Mouse (Mus musculus): Measurements from ENCODE around the gene Arhgap1.

Gene Arhgap1

GRCm38 (mm10) chr2:91695436-91696224, 46.0 kb downstream of the Arhgap1 start:
- DNase-seq (ENCODE audit: inconsistent age in 2 of 2, low spot score in 1 of 2): peak in 1 of 2 experiments; percentile 51

- peak in 1 of 2 experiments; percentile 72 for DNase-seq (ENCODE audit: inconsistent age in 2 of 2, low spot score in 1 of 2)
These were observed 46.5 kb downstream of the Arhgap1 start for GRCm38 (mm10) chr2:91696225-91696590.

DNA sequence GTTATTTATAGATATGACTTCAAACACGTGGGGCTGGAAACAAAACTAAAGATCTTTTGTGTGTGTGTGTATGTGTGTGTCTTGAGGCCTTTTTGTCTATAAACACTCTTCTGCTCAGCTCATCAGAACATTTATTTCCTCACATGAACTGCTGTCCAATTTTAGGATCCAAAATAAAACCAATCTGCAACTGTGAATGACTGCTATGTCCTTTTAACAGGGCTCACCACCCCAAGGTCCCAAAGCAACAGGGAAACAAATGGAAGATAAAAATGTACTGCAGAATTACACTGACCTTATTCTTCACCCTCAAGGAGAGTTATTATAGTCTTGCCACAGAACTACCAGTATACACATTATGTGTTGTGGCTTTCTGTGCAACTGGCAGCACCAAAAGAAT, 49.6 kb downstream of the Arhgap1 start:
- peak in 1 of 2 experiments; percentile 62 for DNase-seq (ENCODE audit: inconsistent age in 2 of 2, low spot score in 1 of 2)

DNA sequence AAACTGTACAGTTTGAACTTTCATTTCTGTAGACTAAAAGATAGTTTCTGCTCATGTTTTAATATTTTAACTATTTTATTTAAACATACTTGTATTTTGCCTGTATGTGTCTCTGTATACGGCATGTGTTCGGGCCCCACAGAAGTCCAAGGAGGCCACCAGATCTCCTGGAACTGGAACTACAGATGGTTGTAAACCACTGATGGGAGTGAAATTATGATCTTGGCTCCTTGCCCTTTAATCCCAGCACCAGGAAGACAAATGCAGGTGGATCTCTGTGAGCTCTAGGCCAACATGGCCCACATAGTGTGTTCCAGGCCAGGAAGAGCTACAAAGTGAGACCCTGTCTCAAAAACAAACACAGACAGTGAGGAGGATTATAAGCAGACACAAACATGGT, 51.7 kb downstream of the Arhgap1 start:
- no peak for DNase-seq (ENCODE audit: inconsistent age in 2 of 2, low spot score in 1 of 2)

DNA sequence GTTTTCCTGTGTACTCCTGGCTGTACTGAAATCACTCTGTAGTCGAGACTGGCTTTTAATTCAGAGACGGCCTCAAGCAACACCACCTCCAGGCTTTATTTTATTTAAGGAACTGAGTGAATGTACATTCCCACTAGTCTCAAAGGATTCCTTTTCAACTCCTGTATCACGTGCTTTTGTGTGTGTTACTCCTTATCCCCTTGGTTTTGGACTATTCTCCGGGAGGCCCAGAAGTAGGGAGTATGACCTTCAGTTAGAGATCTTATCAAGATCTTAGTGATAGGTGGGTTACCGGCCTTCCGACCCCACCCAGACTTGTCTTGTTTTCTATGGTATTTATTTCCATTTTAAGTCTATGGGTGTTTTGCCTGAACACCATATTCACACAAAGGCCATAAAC, 56.1 kb downstream of the Arhgap1 start:
- no peak for DNase-seq (ENCODE audit: inconsistent age in 2 of 2, low spot score in 1 of 2)

- DNase-seq (ENCODE audit: inconsistent age in 2 of 2, low spot score in 1 of 2): no peak
These were observed 56.8 kb downstream of the Arhgap1 start for GRCm38 (mm10) chr2:91706456-91706855.

DNA sequence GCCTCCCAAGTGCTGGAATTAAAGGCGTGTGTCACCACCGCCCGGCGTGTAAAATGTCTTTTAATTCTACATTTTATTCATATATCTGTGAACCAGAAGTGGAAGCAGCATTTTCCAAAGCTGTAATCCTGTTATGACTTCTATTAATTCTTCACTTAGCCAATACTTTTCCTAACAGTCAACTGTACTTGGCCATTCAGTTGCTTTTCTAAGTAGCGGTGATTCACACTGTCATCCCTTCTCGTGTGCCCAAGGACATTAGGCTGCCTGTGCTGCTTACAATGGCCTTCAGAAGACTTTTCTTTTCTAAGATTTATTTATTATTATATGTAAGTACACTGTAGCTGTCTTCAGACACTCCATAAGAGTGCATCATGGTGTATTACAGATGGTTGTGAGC, 58.7 kb downstream of the Arhgap1 start:
- DNase-seq (ENCODE audit: inconsistent age in 2 of 2, low spot score in 1 of 2): peak; percentile 56 to 80

DNA sequence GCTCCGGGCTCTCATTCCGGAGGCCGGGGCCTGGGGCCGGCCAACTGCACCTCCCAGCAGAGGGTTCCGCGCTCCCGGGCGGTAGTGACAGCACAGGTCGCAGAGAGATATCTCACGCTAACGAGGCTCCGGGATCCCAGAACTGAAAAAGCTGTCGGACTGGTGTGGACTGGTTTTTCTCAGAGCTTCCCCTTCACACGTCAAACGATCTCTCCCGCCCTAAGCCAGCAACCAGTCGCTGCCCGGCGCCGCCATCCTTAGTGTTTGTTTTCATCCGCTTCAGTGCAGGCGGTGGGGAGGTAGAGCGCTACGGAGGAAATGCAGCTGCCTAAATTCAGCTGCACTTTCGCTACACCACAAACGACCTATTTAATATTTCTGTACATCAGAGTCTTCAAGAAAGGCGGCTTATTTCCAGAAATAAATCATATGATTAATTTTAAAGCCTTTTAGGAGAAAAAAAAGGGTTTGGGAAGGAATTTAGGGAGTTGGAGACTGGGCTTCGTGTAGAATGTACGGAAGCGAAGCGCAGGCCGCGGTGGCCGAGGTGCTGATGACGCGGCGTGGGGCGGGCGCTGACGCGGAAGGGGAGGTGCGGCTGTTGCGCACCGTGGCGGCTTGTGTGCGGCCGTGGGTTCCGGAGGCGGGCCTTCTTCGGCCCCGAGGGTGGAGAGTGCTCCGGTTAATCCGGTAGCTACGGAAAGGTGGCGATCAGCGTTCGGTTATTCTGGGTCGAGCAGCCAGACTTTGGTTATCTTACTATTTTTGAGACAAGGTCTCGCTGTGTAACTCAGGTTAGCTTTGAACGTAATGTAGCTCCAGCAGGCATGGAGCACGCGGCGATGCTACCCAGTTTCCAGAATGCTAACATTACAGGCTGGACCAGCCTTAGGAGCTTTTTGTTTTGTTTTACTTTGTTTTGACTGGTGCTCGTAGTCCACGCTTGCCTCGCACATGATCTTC, 60.9 kb downstream of the Arhgap1 start, which contains the start of the genes Atg13 and Harbi1:
TSS of gene Atg13 (minus strand) at position 305 of the 963 bp plus-strand sequence.
TSS of gene Harbi1 (plus strand) at position 581 of the 963 bp plus-strand sequence.
- DNase-seq (ENCODE audit: inconsistent age in 2 of 2, low spot score in 1 of 2): peak; percentile 94 to 97

GRCm38 (mm10) chr2:91711256-91711925, 61.7 kb downstream of the Arhgap1 start:
- DNase-seq (ENCODE audit: inconsistent age in 2 of 2, low spot score in 1 of 2): peak in 1 of 2 experiments; percentile 59

DNA sequence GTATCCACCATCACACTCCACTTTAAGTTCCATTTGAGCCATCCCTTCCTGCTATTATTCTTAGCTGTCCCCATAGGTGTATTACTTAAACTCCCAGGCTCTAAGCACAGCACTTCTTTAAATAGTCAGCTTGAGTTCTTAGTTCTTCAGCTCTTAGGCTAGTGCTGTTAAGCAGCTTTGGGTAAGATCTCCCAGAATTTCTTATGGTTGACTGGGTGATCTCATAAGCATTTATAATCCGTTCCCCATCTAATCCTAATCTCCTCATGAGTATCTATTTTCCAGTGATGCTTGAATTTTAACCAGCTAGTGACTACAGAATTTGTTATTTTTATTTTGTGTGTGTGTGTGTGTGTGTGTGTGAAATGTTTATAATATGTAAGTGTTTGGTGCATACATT, 65.3 kb downstream of the Arhgap1 start:
- no peak for DNase-seq (ENCODE audit: inconsistent age in 2 of 2, low spot score in 1 of 2)

DNA sequence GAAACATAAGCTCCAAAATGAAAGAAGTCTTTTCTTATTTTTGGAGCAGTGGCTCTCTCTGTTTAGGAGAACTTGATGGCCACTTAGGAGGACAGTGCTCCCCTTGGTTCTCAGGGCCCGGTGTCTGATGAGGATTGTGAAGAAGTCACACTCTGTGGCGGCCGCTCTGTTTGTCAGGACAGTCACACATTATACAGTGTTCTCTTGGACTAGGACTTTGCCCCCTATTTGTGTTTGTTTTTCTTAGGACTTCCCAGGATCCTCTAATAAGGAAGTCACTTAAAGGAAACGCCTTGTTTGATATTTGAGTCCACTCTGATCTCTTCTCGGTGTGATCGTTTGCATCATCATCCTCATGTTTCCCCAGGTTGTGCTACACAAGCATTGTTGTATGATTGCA, 68.6 kb downstream of the Arhgap1 start:
- DNase-seq (ENCODE audit: inconsistent age in 2 of 2, low spot score in 1 of 2): no peak
